Mouse (Mus musculus): ENCODE results near the gene Zfp503.

- no peak for TF ChIP-seq GATA1 (IDR thresholded peaks at IDR 0.05; ENCODE audit: borderline replicate concordance, low read length)
- no peak for TF ChIP-seq FLI1 (IDR thresholded peaks at IDR 0.05; ENCODE audit: low read length)
Measured at GRCm38 (mm10) chr14:22003231-22003630, 13.8 kb upstream of the Zfp503 start.

Data from megakaryocyte, embryonic 14.5 days (primary cell).